Mouse (Mus musculus): ENCODE measurements around the gene Hist1h2ak. TPM values are rescaled to one million over a fixed set of nuclear protein-coding genes. Genes with fewer than 3 reads are reported as not detected.

Hist1h2ak gene
- polyA plus RNA-seq (2015; fragmentation: Nextera tagmentation; extraction: Ambion mirVana) = 201 and 221 TPM in 2 replicates

GRCm38 (mm10) chr13:21753524-21754285, at the start of gene Hist1h2ak, which contains the start of gene Hist1h2bn:
Gene Hist1h2ak (minus strand): TSS chr13:21753827.
Gene Hist1h2bn (plus strand): TSS chr13:21754123.

GRCm38 (mm10) chr13:21786899-21787629, 33.4 kb upstream of the Hist1h2ak start, which contains the start of the genes Hist1h2an and Hist1h2bp:
Gene Hist1h2an (minus strand): TSS chr13:21787218.
Gene Hist1h2bp (plus strand): TSS chr13:21787461.

GRCm38 (mm10) chr13:21783255-21783617, 29.6 kb upstream of the Hist1h2ak start, which contains the start of gene Hist1h3i:
Gene Hist1h3i (minus strand): TSS chr13:21783370.

GRCm38 (mm10) chr13:21779767-21780731, 26.4 kb upstream of the Hist1h2ak start, which contains the start of gene Hist1h1b:
Gene Hist1h1b (minus strand): TSS chr13:21780625.

GRCm38 (mm10) chr13:21750159-21751017, 3.2 kb downstream of the Hist1h2ak start, which contains the start of gene Hist1h4k:
Gene Hist1h4k (minus strand): TSS chr13:21750505.

GRCm38 (mm10) chr13:21734906-21735767, 18.5 kb downstream of the Hist1h2ak start, which contains the start of gene Hist1h4j:
Gene Hist1h4j (plus strand): TSS chr13:21735064.

GRCm38 (mm10) chr13:21721757-21722372, 31.8 kb downstream of the Hist1h2ak start, which contains the start of gene Hist1h2bm:
Gene Hist1h2bm (plus strand): TSS chr13:21722044.

GRCm38 (mm10) chr13:21717397-21718357, 36.0 kb downstream of the Hist1h2ak start, which contains the start of gene Hist1h3h:
Gene Hist1h3h (plus strand): TSS chr13:21717659.

GRCm38 (mm10) chr13:21715864-21716539, 37.6 kb downstream of the Hist1h2ak start, which contains the start of the genes Hist1h2bl and Hist1h2ai:
Gene Hist1h2bl (minus strand): TSS chr13:21716143.
Gene Hist1h2ai (plus strand): TSS chr13:21716422.

Other genes starting within 250 kb of the Hist1h2ak start
- gene Zkscan8, start 222.7 kb downstream of the Hist1h2ak start, polyA plus RNA-seq (2015; fragmentation: Nextera tagmentation; extraction: Ambion mirVana) = 1.9 and 2.4 TPM in 2 replicates
- 0.06 TPM in 1 of 2 replicates, not detected in the other for gene Olfr1366, start 211.0 kb downstream of the Hist1h2ak start, polyA plus RNA-seq (2015; fragmentation: Nextera tagmentation; extraction: Ambion mirVana)
- 0.07 TPM in 1 of 2 replicates, not detected in the other for gene Olfr1535, start 193.9 kb downstream of the Hist1h2ak start, polyA plus RNA-seq (2015; fragmentation: Nextera tagmentation; extraction: Ambion mirVana)
- gene Olfr1364, start 172.1 kb downstream of the Hist1h2ak start, polyA plus RNA-seq (2015; fragmentation: Nextera tagmentation; extraction: Ambion mirVana) = not detected in 2 replicates
- gene Olfr1362, start 139.8 kb downstream of the Hist1h2ak start, polyA plus RNA-seq (2015; fragmentation: Nextera tagmentation; extraction: Ambion mirVana) = not detected in 2 replicates
- not detected in 2 replicates for gene Olfr11, start 111.3 kb downstream of the Hist1h2ak start, polyA plus RNA-seq (2015; fragmentation: Nextera tagmentation; extraction: Ambion mirVana)
- not detected in 2 replicates for gene Olfr1361, start 90.4 kb downstream of the Hist1h2ak start, polyA plus RNA-seq (2015; fragmentation: Nextera tagmentation; extraction: Ambion mirVana)
- gene Olfr1360, start 76.4 kb downstream of the Hist1h2ak start, polyA plus RNA-seq (2015; fragmentation: Nextera tagmentation; extraction: Ambion mirVana) = not detected in 2 replicates
- not detected in 2 replicates for gene Olfr1359, start 55.7 kb downstream of the Hist1h2ak start, polyA plus RNA-seq (2015; fragmentation: Nextera tagmentation; extraction: Ambion mirVana)
- 4.7 and 5.7 TPM in 2 replicates for gene Hist1h2bl, start 37.7 kb downstream of the Hist1h2ak start, polyA plus RNA-seq (2015; fragmentation: Nextera tagmentation; extraction: Ambion mirVana)
- 57.8 and 92.8 TPM in 2 replicates for gene Hist1h2ai, start 37.4 kb downstream of the Hist1h2ak start, polyA plus RNA-seq (2015; fragmentation: Nextera tagmentation; extraction: Ambion mirVana)
- 33.5 and 37.1 TPM in 2 replicates for gene Hist1h3h, start 36.2 kb downstream of the Hist1h2ak start, polyA plus RNA-seq (2015; fragmentation: Nextera tagmentation; extraction: Ambion mirVana)
- 7.3 and 10.3 TPM in 2 replicates for gene Hist1h2bm, start 31.8 kb downstream of the Hist1h2ak start, polyA plus RNA-seq (2015; fragmentation: Nextera tagmentation; extraction: Ambion mirVana)
- 0.62 and 0.67 TPM in 2 replicates for gene Hist1h4j, start 18.8 kb downstream of the Hist1h2ak start, polyA plus RNA-seq (2015; fragmentation: Nextera tagmentation; extraction: Ambion mirVana)
- gene Hist1h4k, start 3.3 kb downstream of the Hist1h2ak start, polyA plus RNA-seq (2015; fragmentation: Nextera tagmentation; extraction: Ambion mirVana) = 14.9 and 17.9 TPM in 2 replicates
- gene Hist1h2bn, start 296 bp upstream of the Hist1h2ak start, polyA plus RNA-seq (2015; fragmentation: Nextera tagmentation; extraction: Ambion mirVana) = 32.0 and 36.8 TPM in 2 replicates
- gene Hist1h1b, start 26.8 kb upstream of the Hist1h2ak start, polyA plus RNA-seq (2015; fragmentation: Nextera tagmentation; extraction: Ambion mirVana) = 52.6 and 68.3 TPM in 2 replicates
- 233 and 297 TPM in 2 replicates for gene Hist1h3i, start 29.5 kb upstream of the Hist1h2ak start, polyA plus RNA-seq (2015; fragmentation: Nextera tagmentation; extraction: Ambion mirVana)
- 27.1 and 37.7 TPM in 2 replicates for gene Hist1h2an, start 33.4 kb upstream of the Hist1h2ak start, polyA plus RNA-seq (2015; fragmentation: Nextera tagmentation; extraction: Ambion mirVana)
- gene Hist1h2bp, start 33.6 kb upstream of the Hist1h2ak start, polyA plus RNA-seq (2015; fragmentation: Nextera tagmentation; extraction: Ambion mirVana) = 4.5 and 7.4 TPM in 2 replicates
- 43.0 and 51.7 TPM in 2 replicates for gene Hist1h2bq, start 56.4 kb upstream of the Hist1h2ak start, polyA plus RNA-seq (2015; fragmentation: Nextera tagmentation; extraction: Ambion mirVana)
- not detected in 2 replicates for gene Hist1h2ao, start 56.6 kb upstream of the Hist1h2ak start, polyA plus RNA-seq (2015; fragmentation: Nextera tagmentation; extraction: Ambion mirVana)
- not detected in 2 replicates for gene Hist1h4m, start 57.9 kb upstream of the Hist1h2ak start, polyA plus RNA-seq (2015; fragmentation: Nextera tagmentation; extraction: Ambion mirVana)
- gene Hist1h4n, start 78.4 kb upstream of the Hist1h2ak start, polyA plus RNA-seq (2015; fragmentation: Nextera tagmentation; extraction: Ambion mirVana) = 24.4 and 26.3 TPM in 2 replicates
- 7,403 and 9,418 TPM in 2 replicates for gene Hist1h2ap, start 79.7 kb upstream of the Hist1h2ak start, polyA plus RNA-seq (2015; fragmentation: Nextera tagmentation; extraction: Ambion mirVana)
- 45.1 and 54.8 TPM in 2 replicates for gene Hist1h2br, start 79.9 kb upstream of the Hist1h2ak start, polyA plus RNA-seq (2015; fragmentation: Nextera tagmentation; extraction: Ambion mirVana)
- gene Zfp184, start 191.3 kb upstream of the Hist1h2ak start, polyA plus RNA-seq (2015; fragmentation: Nextera tagmentation; extraction: Ambion mirVana) = 1.5 and 1.9 TPM in 2 replicates
- gene Pom121l2, start 227.4 kb upstream of the Hist1h2ak start, polyA plus RNA-seq (2015; fragmentation: Nextera tagmentation; extraction: Ambion mirVana) = not detected in 2 replicates